Comparison of ENCODE assay signal across 14 mouse cellular contexts in genomic region chr5:51527498-51528164, GRCm38 (mm10). TPM values are rescaled to one million over a fixed set of nuclear protein-coding genes. Genes with fewer than 3 reads are reported as not detected.
DNase-seq lines count a peak whose midpoint lies in the region; ATAC-seq and TF ChIP-seq lines count a peak whose summit lies in the region.
"Had no signal": no experiment of that assay in that cellular context is flagged by ENCODE, and none has a peak within 500 bp of the region (broad histone marks: within the 10 kb centered on the region; RNA-seq: fewer than 3 reads in every experiment).

No protein-coding gene starts in this region.

- no peaks in the 10 kb centered on the region for H3K27me3 ChIP-seq in heart, embryonic 15.5 days
- H3K27me3 ChIP-seq in liver, postnatal 0 days (ENCODE audit: insufficient read depth, low read length): no peaks in the 10 kb centered on the region
- H3K27me3 ChIP-seq: midbrain, embryonic 13.5 days had no signal

- TF ChIP-seq EP300 in liver, postnatal 0 days (IDR thresholded peaks at IDR 0.05; ENCODE audit: low read depth): peak; percentile 18; the same call in 1 of the 2 replicates

- no peaks in the 10 kb centered on the region for H3K36me3 ChIP-seq in heart, embryonic 15.5 days
- H3K36me3 ChIP-seq in liver, postnatal 0 days (replicated peaks; ENCODE audit: insufficient read depth, low read length): no peaks in the 10 kb centered on the region
- H3K36me3 ChIP-seq: hindbrain, embryonic 10.5 days; limb, embryonic 13.5 days; midbrain, embryonic 13.5 days had no signal

- H3K4me1 ChIP-seq in heart, embryonic 15.5 days (replicated peaks): peaks cover 45% of the 10 kb centered on the region
- H3K4me1 ChIP-seq in liver, postnatal 0 days (ENCODE audit: insufficient read depth): peaks cover 4% of the 10 kb centered on the region; the same call in 1 of the 2 replicates
- H3K4me1 ChIP-seq: midbrain, embryonic 13.5 days had no signal

- TF ChIP-seq CTCF in liver, postnatal 0 days (IDR thresholded peaks at IDR 0.05; ENCODE audit: low read depth): no peak

- no peak overlapping the region for H3K4me2 ChIP-seq in heart, embryonic 15.5 days
- H3K4me2 ChIP-seq in liver, postnatal 0 days (ENCODE audit: low read depth, low read length): peak overlapping the region; percentile 41; the same call in 1 of the 2 replicates
- H3K4me2 ChIP-seq: limb, embryonic 13.5 days; midbrain, embryonic 13.5 days had no signal

- no peak overlapping the region for H3K4me3 ChIP-seq in heart, embryonic 15.5 days
- H3K4me3 ChIP-seq in liver, postnatal 0 days (ENCODE audit: low read depth, low read length): no peak overlapping the region
- H3K4me3 ChIP-seq: hindbrain, embryonic 10.5 days; left cerebral cortex, adult 2 months; limb, embryonic 13.5 days; midbrain, embryonic 13.5 days had no signal

- no peak overlapping the region for H3K9ac ChIP-seq in heart, embryonic 15.5 days
- H3K9ac ChIP-seq in liver, postnatal 0 days (replicated peaks): no peak overlapping the region
- H3K9ac ChIP-seq: limb, embryonic 13.5 days; midbrain, embryonic 13.5 days had no signal

- H3K9me3 ChIP-seq in heart, embryonic 15.5 days (replicated peaks): no peaks in the 10 kb centered on the region
- H3K9me3 ChIP-seq in liver, postnatal 0 days (ENCODE audit: low read length): no peaks in the 10 kb centered on the region
- H3K9me3 ChIP-seq: hindbrain, embryonic 10.5 days; limb, embryonic 13.5 days; midbrain, embryonic 13.5 days had no signal

- 50% methylated on average over 5 of the region's 5 CpGs for WGBS in heart, embryonic 15.5 days
- WGBS in liver, postnatal 0 days (ENCODE audit: insufficient replicate concordance): 48% methylated on average over 5 of the region's 5 CpGs

- H3K27ac ChIP-seq in heart, embryonic 15.5 days: peak overlapping the region; percentile 86
- peak overlapping the region; percentile 91 for H3K27ac ChIP-seq in liver, postnatal 0 days (ENCODE audit: low read depth)
- H3K27ac ChIP-seq: hindbrain, embryonic 10.5 days; left cerebral cortex, adult 2 months; limb, embryonic 13.5 days; midbrain, embryonic 13.5 days had no signal

- ATAC-seq in heart, embryonic 15.5 days (replicated peaks; ENCODE audit: insufficient number of reproducible peaks, insufficient read depth, low FRiP score, low read depth): no peak
- ATAC-seq in liver, postnatal 0 days: peak; percentile 96
- ATAC-seq: midbrain, embryonic 13.5 days had no signal

- no peak for DNase-seq in heart, postnatal 10 days
- peak; percentile 85 to 86 for DNase-seq in kidney, adult 8-10 months
- DNase-seq in kidney, postnatal 36 days: peak; percentile 85 to 89
- peak; percentile 56 for DNase-seq in liver, postnatal 0 days
- DNase-seq in MN1 (ENCODE audit: low spot score): no peak
- DNase-seq in cerebellum, adult 9-11 months: no peak
- DNase-seq in cerebellum, adult 11 months: no peak
- DNase-seq: lung, postnatal 36 days; right cerebral cortex, postnatal 25 days had no signal

- intact Hi-C loops in heart, postnatal 10 days (cut with DNase I): no loop called here

RNA-seq across cellular contexts. Expression of gene Ppargc1a, which starts 39.9 kb away (rescaled TPM):
- polyA plus RNA-seq in heart, embryonic 15.5 days (2015; fragmentation: Nextera tagmentation; extraction: Ambion mirVana): 57.1 and 66.0 TPM in 2 replicates
- total RNA-seq in heart, postnatal 10 days (2021): 100 to 1,000 TPM; 113 to 220 TPM
- 4.4 and 7.1 TPM in 2 replicates for polyA plus RNA-seq in liver, postnatal 0 days (2015; fragmentation: Nextera tagmentation; extraction: Ambion mirVana)

Comparison
In these comparisons a context has a peak if more than half of its experiments do, and no peak if none do; other contexts are left out.
1. DNase-seq: peak in kidney, adult 8-10 months (2 of 2), kidney, postnatal 36 days (2 of 2) and liver, postnatal 0 days (single experiment); none in heart, postnatal 10 days (0 of 2), MN1 (single experiment), cerebellum, adult 9-11 months (single experiment) and cerebellum, adult 11 months (single experiment).